11 mouse cellular contexts compared by ENCODE assay signal in the genomic region with DNA sequence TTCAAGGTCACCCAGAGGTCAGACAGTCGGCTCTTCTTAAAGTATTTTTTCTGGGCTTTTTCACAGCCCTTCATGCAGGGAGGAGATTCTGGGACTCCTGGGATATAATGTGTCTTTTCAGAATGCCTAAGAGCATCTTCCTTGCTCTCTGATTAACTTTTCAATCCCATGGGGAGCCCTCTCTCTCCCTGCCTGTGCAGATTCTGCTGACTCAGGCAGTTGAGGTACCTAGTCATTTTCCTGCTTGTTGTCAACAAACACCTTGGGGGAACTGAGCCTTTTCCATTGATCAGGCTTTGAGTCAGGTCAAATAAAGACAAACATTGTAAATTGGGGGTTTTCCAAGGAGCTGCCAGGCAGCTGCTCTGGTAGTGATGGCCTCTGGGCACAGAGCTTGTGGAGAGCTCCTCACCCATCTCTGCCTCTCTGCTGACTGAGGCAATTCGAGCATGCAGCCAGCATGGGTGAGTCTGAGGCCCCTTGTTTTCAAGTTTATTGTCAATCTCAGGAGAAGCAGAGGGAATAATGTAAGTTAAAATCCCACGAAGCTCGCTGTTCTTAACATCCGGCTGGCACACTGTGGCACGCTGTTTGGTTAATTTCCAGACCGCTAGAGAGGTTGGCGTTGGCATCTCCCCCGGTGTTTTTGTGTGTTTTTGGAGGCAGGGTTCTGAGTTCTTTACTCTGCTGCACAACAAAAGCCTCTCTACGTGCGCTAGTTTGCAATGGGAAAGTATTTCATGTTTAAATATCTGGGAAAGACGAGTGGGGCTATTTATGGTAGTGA.
DNase-seq lines count a peak whose midpoint lies in the region; ATAC-seq and TF ChIP-seq lines count a peak whose summit lies in the region.
"Had no signal": no experiment of that assay in that cellular context is flagged by ENCODE, and none has a peak within 500 bp of the region (broad histone marks: within the 10 kb centered on the region; RNA-seq: fewer than 3 reads in every experiment).

No protein-coding gene starts in this region.

- TF ChIP-seq CTCF in gastrocnemius, adult 2 months (IDR thresholded peaks at IDR 0.05), result no peak

- H3K27me3 ChIP-seq in intestine, embryonic 16.5 days (replicated peaks; ENCODE audit: control insufficient read depth, insufficient read depth, low read length), result no peaks in the 10 kb centered on the region
- no peaks in the 10 kb centered on the region for H3K27me3 ChIP-seq in intestine, embryonic 15.5 days (replicated peaks)
- H3K27me3 ChIP-seq in hindbrain, embryonic 15.5 days, result no peaks in the 10 kb centered on the region
- no peaks in the 10 kb centered on the region for H3K27me3 ChIP-seq in neural tube, embryonic 13.5 days
- H3K27me3 ChIP-seq: limb, embryonic 13.5 days had no signal

- 0 out of 2 replicates have a peak, but pooled peaks cover 3% of the 10 kb centered on the region for H3K4me1 ChIP-seq in intestine, embryonic 16.5 days (ENCODE audit: control insufficient read depth, insufficient read depth, low read length)
- no peaks in the 10 kb centered on the region for H3K4me1 ChIP-seq in intestine, embryonic 15.5 days (replicated peaks)
- H3K4me1 ChIP-seq in hindbrain, embryonic 15.5 days (replicated peaks), result peaks cover 27% of the 10 kb centered on the region
- peaks cover 28% of the 10 kb centered on the region for H3K4me1 ChIP-seq in neural tube, embryonic 13.5 days (replicated peaks)

- WGBS in intestine, embryonic 16.5 days, result 65% methylated on average over 12 of the region's 12 CpGs
- 66% methylated on average over 12 of the region's 12 CpGs for WGBS in intestine, embryonic 15.5 days
- 20% methylated on average over 12 of the region's 12 CpGs for whole genome bisulfite sequencing in hindbrain, embryonic 15.5 days
- WGBS in neural tube, embryonic 13.5 days, result 25% methylated on average over 12 of the region's 12 CpGs

- intact Hi-C loops in gastrocnemius, adult 2 months (cut with DNase I), result no loop called here

- H3K9me3 ChIP-seq in intestine, embryonic 16.5 days (ENCODE audit: control insufficient read depth, low read length), result no peaks in the 10 kb centered on the region
- H3K9me3 ChIP-seq in intestine, embryonic 15.5 days, result no peaks in the 10 kb centered on the region
- no peaks in the 10 kb centered on the region for H3K9me3 ChIP-seq in hindbrain, embryonic 15.5 days
- H3K9me3 ChIP-seq in neural tube, embryonic 13.5 days, result no peaks in the 10 kb centered on the region
- H3K9me3 ChIP-seq: limb, embryonic 13.5 days had no signal

- DNase-seq in embryo, embryonic 11 days, result peak; percentile 45
- DNase-seq in right cerebral cortex, postnatal 36 days (ENCODE audit: low spot score in 2 of 2), result no peak
- no peak for DNase-seq in gastrocnemius, adult 2 months
- DNase-seq: lung, postnatal 14 days had no signal

- H3K36me3 ChIP-seq in intestine, embryonic 16.5 days (ENCODE audit: control insufficient read depth, insufficient read depth, low read length), result no peaks in the 10 kb centered on the region
- no peaks in the 10 kb centered on the region for H3K36me3 ChIP-seq in intestine, embryonic 15.5 days
- no peaks in the 10 kb centered on the region for H3K36me3 ChIP-seq in hindbrain, embryonic 15.5 days
- H3K36me3 ChIP-seq in neural tube, embryonic 13.5 days, result no peaks in the 10 kb centered on the region
- H3K36me3 ChIP-seq: limb, embryonic 13.5 days had no signal

- 0 out of 2 replicates have a peak overlapping the region, but pooled peaks have one; percentile 2 for H3K9ac ChIP-seq in intestine, embryonic 16.5 days (ENCODE audit: low read depth, low read length)
- no peak overlapping the region for H3K9ac ChIP-seq in intestine, embryonic 15.5 days
- no peak overlapping the region for H3K9ac ChIP-seq in hindbrain, embryonic 15.5 days
- no peak overlapping the region for H3K9ac ChIP-seq in neural tube, embryonic 13.5 days
- H3K9ac ChIP-seq: limb, embryonic 13.5 days had no signal

- no peak overlapping the region for H3K4me3 ChIP-seq in intestine, embryonic 16.5 days (ENCODE audit: low read length)
- no peak overlapping the region for H3K4me3 ChIP-seq in intestine, embryonic 15.5 days (replicated peaks)
- no peak overlapping the region for H3K4me3 ChIP-seq in hindbrain, embryonic 15.5 days
- no peak overlapping the region for H3K4me3 ChIP-seq in neural tube, embryonic 13.5 days
- H3K4me3 ChIP-seq in gastrocnemius, adult 2 months, result no peak overlapping the region
- H3K4me3 ChIP-seq: limb, embryonic 13.5 days had no signal

- no peak for ATAC-seq in intestine, embryonic 16.5 days
- ATAC-seq in intestine, embryonic 15.5 days, result no peak
- peak; percentile 73 for ATAC-seq in hindbrain, embryonic 15.5 days (ENCODE audit: low FRiP score, low read depth)
- peak; percentile 60 for ATAC-seq in neural tube, embryonic 13.5 days (ENCODE audit: low read depth)
- no peak for ATAC-seq in erythroblast, adult 5-6 weeks (replicated peaks; ENCODE audit: low FRiP score, poor library complexity, severe bottlenecking)

- no peak overlapping the region for H3K27ac ChIP-seq in intestine, embryonic 16.5 days (ENCODE audit: low read length)
- H3K27ac ChIP-seq in intestine, embryonic 15.5 days, result no peak overlapping the region
- H3K27ac ChIP-seq in hindbrain, embryonic 15.5 days (replicated peaks), result peak overlapping the region; percentile 43; the same call in 1 of the 2 replicates
- peak overlapping the region; percentile 79 for H3K27ac ChIP-seq in neural tube, embryonic 13.5 days (replicated peaks)
- H3K27ac ChIP-seq in gastrocnemius, adult 2 months, result no peak overlapping the region
- H3K27ac ChIP-seq: kidney, postnatal 0 days; limb, embryonic 13.5 days had no signal

- no peak overlapping the region for H3K4me2 ChIP-seq in intestine, embryonic 16.5 days (ENCODE audit: low read depth, low read length)
- no peak overlapping the region for H3K4me2 ChIP-seq in intestine, embryonic 15.5 days (replicated peaks)
- H3K4me2 ChIP-seq in hindbrain, embryonic 15.5 days, result no peak overlapping the region
- H3K4me2 ChIP-seq in neural tube, embryonic 13.5 days, result no peak overlapping the region
- H3K4me2 ChIP-seq: limb, embryonic 13.5 days had no signal

Comparison
In these comparisons a context has a peak if more than half of its experiments do, and no peak if none do; other contexts are left out.
1. ATAC-seq: peak in hindbrain, embryonic 15.5 days (single experiment) and neural tube, embryonic 13.5 days (single experiment); none in intestine, embryonic 16.5 days (single experiment), intestine, embryonic 15.5 days (single experiment) and erythroblast, adult 5-6 weeks (single experiment).
2. H3K27ac ChIP-seq: peak in hindbrain, embryonic 15.5 days (single experiment) and neural tube, embryonic 13.5 days (single experiment); none in intestine, embryonic 16.5 days (single experiment), intestine, embryonic 15.5 days (single experiment) and gastrocnemius, adult 2 months (single experiment).